Mouse (Mus musculus) neural tube, embryonic 11.5 days (tissue): ENCODE data around the gene Itpr1. TPM values are rescaled to one million over a fixed set of nuclear protein-coding genes. Genes with fewer than 3 reads are reported as not detected.
A peak's percentile ranks its signal among the peaks of the same experiment; 100 is the strongest.

Source experiments
- ATAC-seq: fragments of 200-750 bp; cut with Nextera tagmentation; 2 replicates; pipeline ENCODE4 v1.8.0; 2017; ENCODE audit warnings: moderate number of reproducible peaks, mild to moderate bottlenecking, moderate TSS enrichment, moderate library complexity; ENCODE audit not compliant: insufficient read depth, low FRiP score, low TSS enrichment
- DNase-seq: peaks from one replicate; pipeline ENCODE4 v3.0.0-alpha.2; 2015; ENCODE audit warnings: low spot score
- H3K27ac ChIP-seq: fragments of 300-500 bp; sonication (generic); 2 replicates; pipeline ENCODE4 v1.5.1; 2014; ENCODE audit warnings: low read depth, mild to moderate bottlenecking, low read length
- H3K27me3 ChIP-seq: fragments of 300-500 bp; sonication (generic); 2 replicates; pipeline ENCODE4 v1.6.1; 2014; ENCODE audit warnings: mild to moderate bottlenecking, low read length, mixed read lengths; ENCODE audit not compliant: control insufficient read depth, insufficient read depth
- H3K36me3 ChIP-seq: fragments of 300-500 bp; sonication (generic); 2 replicates; pipeline ENCODE4 v1.6.1; 2014; ENCODE audit warnings: mild to moderate bottlenecking, low read length, moderate library complexity, mixed read lengths; ENCODE audit not compliant: control insufficient read depth, insufficient read depth
- H3K4me1 ChIP-seq: fragments of 300-500 bp; sonication (generic); 2 replicates; pipeline ENCODE4 v1.6.1; 2014; ENCODE audit warnings: low read length, mixed read lengths; ENCODE audit not compliant: control insufficient read depth, insufficient read depth
- H3K4me2 ChIP-seq: fragments of 300-500 bp; sonication (generic); 2 replicates; pipeline ENCODE4 v1.6.1; 2014; ENCODE audit warnings: low read depth, mild to moderate bottlenecking, moderate library complexity
- H3K4me3 ChIP-seq: fragments of 300-500 bp; sonication (generic); 2 replicates; pipeline ENCODE4 v1.5.1; 2014; ENCODE audit warnings: low read depth, low read length
- H3K9ac ChIP-seq: fragments of 300-500 bp; sonication (generic); 2 replicates; pipeline ENCODE4 v1.6.1; 2014; ENCODE audit warnings: mild to moderate bottlenecking, low read length
- H3K9me3 ChIP-seq: fragments of 300-500 bp; sonication (generic); 2 replicates; pipeline ENCODE4 v1.6.1; 2016; ENCODE audit warnings: low read length; ENCODE audit not compliant: control insufficient read depth
- WGBS: fragments of 180-500 bp; shearing (Covaris S2); extraction: QIAGEN DNeasy Blood & Tissue Kit; methylation state at CpG from one replicate; pipeline ENCODE4 v1.1.7; 2014; 5-methylcytosine and 5-hydroxymethylcytosine counted together
- polyA plus RNA-seq: library from polyadenylated mRNA; unstranded; fragments of >200 nt; fragmentation: Nextera tagmentation; extraction: Ambion mirVana; gene quantifications from 2 replicates; pipeline ENCODE4 v1.2.1, GENCODE M21; 2014

The Itpr1 gene
- polyA plus RNA-seq, 1 experiment from 2014 or later = 8.4 TPM

DNA sequence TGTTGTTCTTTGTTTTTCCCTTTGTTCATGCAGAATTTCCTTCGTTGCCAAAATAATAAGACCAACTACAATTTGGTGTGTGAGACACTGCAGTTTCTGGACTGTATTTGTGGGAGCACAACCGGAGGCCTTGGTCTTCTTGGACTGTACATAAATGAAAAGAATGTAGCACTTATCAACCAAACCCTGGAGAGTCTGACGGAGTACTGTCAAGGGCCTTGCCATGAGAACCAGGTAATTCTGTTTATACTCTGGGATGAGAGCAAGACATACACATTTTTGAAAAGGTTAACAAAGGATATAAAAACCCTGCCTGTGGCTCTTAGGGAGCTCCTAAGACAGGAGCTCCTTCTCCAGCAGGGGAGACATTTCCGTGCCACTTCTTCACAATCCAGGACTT, 268.3 kb downstream of the Itpr1 start:
- no peak overlapping the region for H3K4me3 ChIP-seq
- no peaks in the 10 kb centered on the region for H3K9me3 ChIP-seq
- no peak overlapping the region for H3K4me2 ChIP-seq
- no peak overlapping the region for H3K27ac ChIP-seq
- ATAC-seq = no peak
- H3K9ac ChIP-seq = no peak overlapping the region
- DNase-seq = no peak
- no peaks in the 10 kb centered on the region for H3K27me3 ChIP-seq
- 92% methylated on average over 4 of the region's 4 CpGs for WGBS
- H3K4me1 ChIP-seq = no peaks in the 10 kb centered on the region
- no peaks in the 10 kb centered on the region for H3K36me3 ChIP-seq

GRCm38 (mm10) chr6:108482464-108482863, 269.6 kb downstream of the Itpr1 start:
- Histone ChIP-seq H3K4me2 (no peak overlapping the region), H3K4me3 (no peak overlapping the region), H3K9ac (no peak overlapping the region), H3K9me3 (no peaks in the 10 kb centered on the region), H3K4me1 (no peaks in the 10 kb centered on the region), H3K36me3 (no peaks in the 10 kb centered on the region), H3K27me3 (no peaks in the 10 kb centered on the region), H3K27ac (no peak overlapping the region)
- 86% methylated on average over 5 of the region's 5 CpGs for WGBS
- ATAC-seq (no peak), DNase-seq (no peak)

DNA sequence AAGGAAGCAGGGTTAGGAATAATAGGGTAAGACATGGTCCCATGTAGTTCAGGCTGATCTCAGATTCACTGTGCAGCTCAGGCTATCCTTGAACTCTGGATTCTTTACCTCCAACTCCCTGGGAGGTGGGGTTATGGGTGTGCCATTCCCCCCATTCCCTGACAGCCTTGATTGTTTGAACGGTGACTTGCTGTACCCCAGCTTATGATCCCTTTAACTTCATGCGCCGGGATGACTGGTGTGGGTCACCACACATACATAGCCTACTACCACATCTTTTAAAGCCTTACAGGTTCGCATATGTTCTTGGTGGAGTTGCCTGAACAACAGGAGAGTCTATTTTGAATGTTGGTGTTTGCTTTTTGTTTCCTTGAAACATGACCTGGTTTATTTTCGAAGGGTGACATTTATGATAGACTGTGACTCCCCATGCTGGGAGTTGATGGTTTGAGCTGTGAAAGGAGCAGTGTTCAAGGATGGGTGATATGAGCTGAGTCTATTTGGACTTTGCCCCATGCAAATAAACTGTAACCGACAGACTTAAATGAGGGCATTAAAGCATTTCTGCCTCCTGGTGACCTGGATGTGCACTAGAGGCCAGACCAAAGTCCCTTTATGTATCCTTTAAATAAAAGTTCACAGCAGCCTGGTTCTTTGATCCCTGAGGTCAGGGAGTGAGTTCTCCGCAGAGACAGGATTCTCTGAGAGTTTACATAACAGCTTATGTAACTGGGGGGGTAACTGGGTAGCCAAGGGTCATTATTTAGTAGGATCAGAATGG, 273.5 kb downstream of the Itpr1 start:
- 86% methylated on average over 7 of the region's 7 CpGs for WGBS
- H3K9me3 ChIP-seq = no peaks in the 10 kb centered on the region
- no peak overlapping the region for H3K4me3 ChIP-seq
- H3K4me1 ChIP-seq = no peaks in the 10 kb centered on the region
- no peak overlapping the region for H3K4me2 ChIP-seq
- ATAC-seq (no peak), DNase-seq (no peak)
- H3K36me3 ChIP-seq = no peaks in the 10 kb centered on the region
- H3K9ac ChIP-seq = no peak overlapping the region
- H3K27me3 ChIP-seq = no peaks in the 10 kb centered on the region
- H3K27ac ChIP-seq = no peak overlapping the region

GRCm38 (mm10) chr6:108487300-108487835, 274.5 kb downstream of the Itpr1 start:
- no peaks in the 10 kb centered on the region for H3K9me3 ChIP-seq
- 83% methylated on average over 10 of the region's 10 CpGs for WGBS
- no peak for DNase-seq
- H3K36me3 ChIP-seq = no peaks in the 10 kb centered on the region
- ATAC-seq = no peak
- no peak overlapping the region for H3K27ac ChIP-seq
- H3K4me2 ChIP-seq = no peak overlapping the region
- no peak overlapping the region for H3K9ac ChIP-seq
- no peaks in the 10 kb centered on the region for H3K4me1 ChIP-seq
- H3K27me3 ChIP-seq = no peaks in the 10 kb centered on the region
- H3K4me3 ChIP-seq = no peak overlapping the region

DNA sequence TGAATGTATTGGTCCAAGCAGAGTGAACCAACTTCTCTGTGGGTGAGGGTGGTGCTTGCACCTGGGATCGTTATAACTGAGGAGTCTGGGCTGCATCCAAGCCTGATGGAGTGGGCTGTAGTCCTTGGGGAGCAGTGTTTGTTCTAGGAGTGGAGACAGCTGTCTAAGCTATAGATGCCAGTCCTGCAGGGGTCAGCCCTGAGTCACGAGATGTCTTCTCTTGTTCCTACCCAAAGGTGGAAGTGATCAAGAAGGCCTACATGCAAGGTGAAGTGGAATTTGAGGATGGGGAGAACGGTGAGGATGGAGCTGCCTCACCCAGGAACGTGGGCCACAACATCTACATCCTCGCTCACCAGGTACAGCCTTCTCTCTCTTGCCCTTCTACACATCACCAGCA, 275.4 kb downstream of the Itpr1 start:
- Histone ChIP-seq H3K4me1 (no peaks in the 10 kb centered on the region), H3K4me3 (no peak overlapping the region), H3K27ac (no peak overlapping the region), H3K4me2 (no peak overlapping the region), H3K9ac (no peak overlapping the region), H3K9me3 (no peaks in the 10 kb centered on the region), H3K27me3 (no peaks in the 10 kb centered on the region), H3K36me3 (no peaks in the 10 kb centered on the region)
- ATAC-seq = no peak
- 84% methylated on average over 5 of the region's 5 CpGs for WGBS
- no peak for DNase-seq

GRCm38 (mm10) chr6:108491969-108492368, 279.1 kb downstream of the Itpr1 start:
- Histone ChIP-seq H3K9me3 (no peaks in the 10 kb centered on the region), H3K27me3 (no peaks in the 10 kb centered on the region), H3K9ac (no peak overlapping the region), H3K4me1 (no peaks in the 10 kb centered on the region), H3K27ac (no peak overlapping the region), H3K4me3 (no peak overlapping the region), H3K36me3 (no peaks in the 10 kb centered on the region), H3K4me2 (no peak overlapping the region)
- DNase-seq = no peak
- no peak for ATAC-seq
- WGBS = 67% methylated on average over 1 of the region's 1 CpGs

DNA sequence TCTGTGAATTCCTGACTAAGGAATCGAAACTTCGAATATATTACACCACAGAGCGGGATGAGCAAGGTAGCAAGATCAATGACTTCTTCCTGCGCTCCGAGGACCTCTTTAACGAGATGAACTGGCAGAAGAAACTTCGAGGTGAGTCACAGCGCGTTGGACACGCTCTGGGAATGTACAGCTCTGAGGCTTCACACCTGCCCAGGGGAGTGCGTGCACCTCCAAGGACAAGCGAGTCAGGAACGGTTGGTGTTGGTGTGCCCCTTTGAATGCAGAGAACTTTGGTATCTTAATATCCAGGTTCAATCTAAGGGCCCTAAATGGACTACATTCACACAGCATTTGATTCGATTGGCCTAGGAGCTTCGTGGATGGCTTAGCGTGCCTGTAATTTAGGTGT, 280.9 kb downstream of the Itpr1 start:
- 92% methylated on average over 16 of the region's 16 CpGs for whole genome bisulfite sequencing
- Histone ChIP-seq H3K4me1 (no peaks in the 10 kb centered on the region), H3K36me3 (no peaks in the 10 kb centered on the region), H3K4me3 (no peak overlapping the region), H3K9ac (no peak overlapping the region), H3K4me2 (no peak overlapping the region), H3K27ac (no peak overlapping the region), H3K27me3 (no peaks in the 10 kb centered on the region), H3K9me3 (no peaks in the 10 kb centered on the region)
- ATAC-seq (no peak), DNase-seq (no peak)

DNA sequence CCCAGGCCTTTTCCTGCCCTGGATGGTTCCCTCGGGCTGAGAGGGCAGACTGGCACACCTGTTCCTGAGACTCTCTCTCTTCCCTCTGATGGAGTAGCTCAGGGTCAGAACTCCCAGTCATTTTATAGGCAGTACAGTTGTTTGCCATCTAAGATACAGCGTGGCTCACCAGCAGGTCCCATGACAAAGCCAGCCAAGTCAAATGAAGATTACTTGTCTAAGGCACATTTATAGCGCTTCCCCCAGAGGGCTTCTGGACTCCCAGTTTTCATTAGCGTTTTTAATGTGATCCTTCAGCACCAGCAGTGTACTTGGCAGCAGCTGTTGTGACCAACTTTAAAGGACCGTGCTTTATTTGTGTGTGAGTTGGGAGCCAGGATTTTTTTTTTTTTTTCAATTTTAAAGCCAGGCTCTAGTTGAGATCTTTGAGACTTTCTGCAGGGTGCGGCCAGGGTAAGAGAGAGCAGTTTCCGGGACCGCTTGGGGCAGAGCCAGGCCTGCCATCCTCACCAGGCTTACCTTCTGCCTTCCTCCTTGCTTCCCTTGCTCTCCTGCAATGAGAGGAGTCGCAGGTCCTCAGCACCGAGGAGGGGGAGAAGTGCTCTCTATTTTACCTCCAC, 281.4 kb downstream of the Itpr1 start:
- H3K27me3 ChIP-seq = no peaks in the 10 kb centered on the region
- H3K36me3 ChIP-seq = no peaks in the 10 kb centered on the region
- no peak overlapping the region for H3K27ac ChIP-seq
- no peak overlapping the region for H3K9ac ChIP-seq
- H3K4me1 ChIP-seq = no peaks in the 10 kb centered on the region
- ATAC-seq = 0 out of 2 replicates have a peak, but pooled peaks have one; percentile 45
- no peak overlapping the region for H3K4me2 ChIP-seq
- DNase-seq = peak; percentile 15
- no peak overlapping the region for H3K4me3 ChIP-seq
- whole genome bisulfite sequencing = 76% methylated on average over 10 of the region's 10 CpGs
- H3K9me3 ChIP-seq = no peaks in the 10 kb centered on the region

- no peak for ATAC-seq
- Histone ChIP-seq H3K36me3 (no peaks in the 10 kb centered on the region), H3K4me2 (no peak overlapping the region), H3K4me1 (no peaks in the 10 kb centered on the region), H3K27ac (no peak overlapping the region), H3K27me3 (no peaks in the 10 kb centered on the region), H3K4me3 (no peak overlapping the region), H3K9me3 (no peaks in the 10 kb centered on the region), H3K9ac (no peak overlapping the region)
- 90% methylated on average over 6 of the region's 6 CpGs for WGBS
- DNase-seq = no peak
These were observed 282.1 kb downstream of the Itpr1 start for GRCm38 (mm10) chr6:108494994-108495393.
